Mouse (Mus musculus): ENCODE data around the gene Prrt1. TPM values are rescaled to one million over a fixed set of nuclear protein-coding genes. Genes with fewer than 3 reads are reported as not detected.

Gene Prrt1
- total and polyA plus RNA-seq, 2 experiments from 2014 or later: 7.3 to 8.1 TPM

DNA sequence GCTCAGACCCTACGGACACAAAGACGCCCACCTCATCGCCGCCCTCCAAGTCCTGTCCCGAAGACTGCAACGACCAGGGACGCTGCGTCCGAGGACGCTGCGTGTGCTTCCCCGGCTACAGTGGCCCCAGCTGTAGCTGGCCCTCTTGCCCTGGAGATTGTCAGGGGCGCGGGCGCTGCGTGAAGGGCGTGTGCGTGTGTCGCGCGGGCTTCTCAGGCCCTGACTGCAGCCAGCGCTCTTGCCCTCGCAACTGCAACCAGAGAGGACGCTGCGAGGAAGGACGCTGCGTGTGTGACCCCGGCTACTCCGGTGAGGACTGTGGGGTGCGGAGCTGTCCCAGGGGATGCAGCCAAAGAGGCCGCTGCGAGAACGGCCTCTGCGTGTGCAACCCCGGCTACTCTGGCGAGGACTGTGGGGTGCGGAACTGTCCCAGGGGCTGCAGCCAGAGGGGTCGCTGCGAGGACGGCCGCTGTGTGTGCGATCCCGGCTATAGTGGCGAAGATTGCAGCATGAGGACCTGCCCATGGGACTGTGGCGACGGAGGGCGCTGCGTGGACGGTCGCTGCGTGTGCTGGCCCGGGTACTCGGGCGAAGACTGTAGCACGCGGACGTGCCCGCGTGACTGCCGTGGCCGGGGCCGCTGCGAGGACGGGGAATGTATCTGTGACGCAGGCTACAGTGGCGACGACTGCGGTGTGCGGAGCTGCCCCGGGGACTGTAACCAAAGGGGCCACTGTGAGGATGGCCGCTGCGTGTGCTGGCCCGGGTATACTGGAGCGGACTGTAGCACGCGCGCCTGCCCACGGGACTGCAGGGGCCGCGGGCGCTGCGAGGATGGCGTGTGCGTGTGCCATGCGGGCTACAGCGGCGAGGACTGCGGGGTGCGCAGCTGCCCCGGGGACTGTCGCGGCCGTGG is 42.1 kb downstream of the Prrt1 start:
- DNase-seq (ENCODE audit: low spot score) (peak; percentile 13), ATAC-seq (peak; percentile 52; the same call in 1 of the 2 replicates)
- peak overlapping the region; percentile 33 for H3K4me3 ChIP-seq (ENCODE audit: low read length)
- H3K36me3 ChIP-seq (ENCODE audit: insufficient read depth, low read length): no peaks in the 10 kb centered on the region
- peak overlapping the region; percentile 37; the same call in 1 of the 2 replicates for H3K9ac ChIP-seq (replicated peaks; ENCODE audit: low read length)
- WGBS: 8% methylated on average over 90 of the region's 93 CpGs
- peaks cover 8% of the 10 kb centered on the region; the same call in 1 of the 2 replicates for H3K4me1 ChIP-seq (ENCODE audit: insufficient read depth, low read length)
- peaks cover 31% of the 10 kb centered on the region for H3K27me3 ChIP-seq (ENCODE audit: insufficient read depth, low read length)
- H3K9me3 ChIP-seq (ENCODE audit: low read length): no peaks in the 10 kb centered on the region
- peak; percentile 33; the same call in 1 of the 2 replicates for TF ChIP-seq CTCF (IDR thresholded peaks at IDR 0.05; ENCODE audit: low read depth)
- H3K27ac ChIP-seq: no peak overlapping the region
- H3K4me2 ChIP-seq (ENCODE audit: low read depth, low read length): peak overlapping the region; percentile 52

- peaks cover 8% of the 10 kb centered on the region; the same call in 1 of the 2 replicates for H3K4me1 ChIP-seq (ENCODE audit: insufficient read depth, low read length)
- WGBS: 30% methylated on average over 49 of the region's 49 CpGs
These were observed 43.0 kb downstream of the Prrt1 start for GRCm38 (mm10) chr17:34672246-34672792.

DNA sequence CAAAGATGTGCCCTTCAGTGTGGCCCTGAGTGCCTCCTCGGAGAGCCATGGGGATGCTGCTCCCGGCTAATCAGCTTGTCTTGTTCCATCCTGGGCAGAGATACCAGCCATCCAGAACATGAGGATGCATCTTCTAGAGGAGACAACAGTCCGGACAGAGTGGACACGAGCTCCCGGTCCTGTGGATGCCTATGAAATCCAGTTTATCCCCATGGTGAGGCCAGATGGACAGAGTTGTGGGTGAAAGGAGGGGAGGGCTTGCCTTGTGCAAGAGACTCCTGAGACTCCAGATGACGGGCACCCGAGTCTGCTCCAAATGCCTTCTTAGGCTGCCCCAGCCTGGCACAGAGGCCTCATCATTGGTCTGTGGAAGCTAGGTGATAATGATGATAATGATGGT is 43.8 kb downstream of the Prrt1 start:
- Histone ChIP-seq H3K4me1 (ENCODE audit: insufficient read depth, low read length) (peaks cover 8% of the 10 kb centered on the region; the same call in 1 of the 2 replicates), H3K9ac (replicated peaks; ENCODE audit: low read length) (no peak overlapping the region), H3K4me2 (ENCODE audit: low read depth, low read length) (no peak overlapping the region), H3K9me3 (ENCODE audit: low read length) (no peaks in the 10 kb centered on the region), H3K4me3 (ENCODE audit: low read length) (no peak overlapping the region), H3K27ac (no peak overlapping the region), H3K27me3 (ENCODE audit: insufficient read depth, low read length) (peaks cover 31% of the 10 kb centered on the region), H3K36me3 (ENCODE audit: insufficient read depth, low read length) (no peaks in the 10 kb centered on the region)
- no peak for TF ChIP-seq CTCF (IDR thresholded peaks at IDR 0.05; ENCODE audit: low read depth)
- 81% methylated on average over 7 of the region's 7 CpGs for WGBS
- ATAC-seq (no peak), DNase-seq (ENCODE audit: low spot score) (no peak)

More at GRCm38 (mm10) chr17:34672246-34672792, 43.0 kb downstream of the Prrt1 start:
- H3K4me3 ChIP-seq (ENCODE audit: low read length): peak overlapping the region; percentile 33
- no peak overlapping the region for H3K27ac ChIP-seq
- no peaks in the 10 kb centered on the region for H3K36me3 ChIP-seq (ENCODE audit: insufficient read depth, low read length)
- no peaks in the 10 kb centered on the region for H3K9me3 ChIP-seq (ENCODE audit: low read length)
- ATAC-seq (0 out of 2 replicates have a peak, but pooled peaks have one; percentile 34), DNase-seq (ENCODE audit: low spot score) (no peak)
- H3K4me2 ChIP-seq (ENCODE audit: low read depth, low read length): peak overlapping the region; percentile 52
- no peak for TF ChIP-seq CTCF (IDR thresholded peaks at IDR 0.05; ENCODE audit: low read depth)
- H3K27me3 ChIP-seq (ENCODE audit: insufficient read depth, low read length): peaks cover 31% of the 10 kb centered on the region
- no peak overlapping the region for H3K9ac ChIP-seq (replicated peaks; ENCODE audit: low read length)

DNA sequence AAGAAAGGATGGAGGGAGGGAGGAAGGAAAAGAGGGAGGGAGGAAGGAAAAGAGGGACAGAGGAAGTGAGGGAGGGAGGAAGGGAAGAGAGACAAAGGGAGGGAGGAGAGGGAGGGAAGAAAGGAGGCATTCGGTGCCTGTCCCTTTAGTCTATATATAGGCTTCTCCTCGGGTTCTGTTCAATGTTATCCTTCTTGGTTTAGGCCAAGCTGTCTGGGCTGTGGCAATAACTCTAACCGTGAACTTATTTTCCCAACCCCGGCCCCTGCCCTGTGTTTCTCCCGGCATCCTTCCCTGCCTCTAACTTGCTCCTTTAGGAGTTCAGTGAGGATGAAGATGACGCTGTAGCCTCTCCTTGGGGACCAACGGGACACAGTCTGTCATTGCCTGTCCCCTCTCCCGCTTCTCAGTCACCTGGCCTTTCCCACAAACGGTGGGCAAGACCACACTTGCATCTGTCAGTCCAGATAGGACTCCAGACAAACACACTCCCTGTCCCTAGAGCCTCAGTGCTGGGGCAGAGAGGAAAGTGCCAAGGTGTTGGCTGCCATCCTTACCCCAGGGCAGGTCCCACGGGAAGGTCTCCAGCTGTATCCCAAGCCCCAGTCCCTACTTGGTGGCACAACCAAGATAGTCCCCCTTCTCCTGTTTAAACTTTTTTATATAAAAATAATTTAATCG is 45.3 kb downstream of the Prrt1 start:
- TF ChIP-seq CTCF (IDR thresholded peaks at IDR 0.05; ENCODE audit: low read depth): no peak
- Histone ChIP-seq H3K4me3 (ENCODE audit: low read length) (no peak overlapping the region), H3K27ac (no peak overlapping the region), H3K27me3 (ENCODE audit: insufficient read depth, low read length) (peaks cover 27% of the 10 kb centered on the region), H3K4me2 (ENCODE audit: low read depth, low read length) (no peak overlapping the region), H3K4me1 (ENCODE audit: insufficient read depth, low read length) (peaks cover 8% of the 10 kb centered on the region; the same call in 1 of the 2 replicates), H3K36me3 (ENCODE audit: insufficient read depth, low read length) (no peaks in the 10 kb centered on the region), H3K9me3 (ENCODE audit: low read length) (no peaks in the 10 kb centered on the region), H3K9ac (replicated peaks; ENCODE audit: low read length) (no peak overlapping the region)
- ATAC-seq (no peak), DNase-seq (ENCODE audit: low spot score) (no peak)
- 68% methylated on average over 11 of the region's 11 CpGs for WGBS

DNA sequence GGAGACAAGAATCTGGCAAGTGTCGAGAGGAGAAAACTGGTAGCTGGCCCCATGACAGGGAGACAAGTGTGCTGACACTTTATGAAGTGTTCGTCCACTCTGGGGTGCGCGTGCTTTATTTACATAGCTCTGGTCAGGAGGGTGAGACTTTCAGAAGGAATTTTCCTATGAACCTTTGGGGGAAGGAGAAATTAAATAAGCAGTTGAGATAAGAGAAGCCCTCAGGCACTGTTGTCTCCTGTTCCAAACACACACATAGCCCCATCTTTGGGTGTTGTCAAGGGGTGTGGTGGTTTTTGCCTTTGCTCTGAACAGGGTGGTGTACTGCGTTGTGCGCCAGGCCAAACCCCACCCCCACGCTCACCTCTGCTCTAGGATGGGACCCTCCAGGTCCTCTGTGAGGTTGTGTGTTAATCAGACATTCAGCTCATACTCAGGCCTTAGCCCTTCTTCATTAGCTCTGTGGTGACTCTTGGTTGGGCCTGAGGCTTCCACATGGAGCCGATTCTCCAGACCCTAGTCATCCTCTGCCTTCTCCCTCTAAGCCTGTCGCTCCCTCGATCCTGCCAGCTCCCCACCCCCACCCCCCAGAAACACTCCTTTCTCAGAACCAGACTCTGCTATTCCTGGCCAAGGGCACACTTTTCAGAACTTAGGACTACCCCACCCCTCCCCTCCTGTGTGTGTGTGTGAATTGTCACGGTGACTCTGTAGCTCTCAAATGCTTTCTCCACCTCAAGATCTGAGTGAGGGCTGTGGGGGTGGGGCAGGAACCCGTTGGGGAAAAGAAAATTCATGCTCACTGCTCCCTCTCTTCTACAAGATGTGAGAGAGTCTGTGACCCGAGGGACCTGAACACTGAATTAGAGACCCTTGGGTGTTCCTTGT is 46.1 kb downstream of the Prrt1 start:
- Histone ChIP-seq H3K27ac (no peak overlapping the region), H3K9ac (replicated peaks; ENCODE audit: low read length) (no peak overlapping the region), H3K4me3 (ENCODE audit: low read length) (no peak overlapping the region), H3K4me1 (ENCODE audit: insufficient read depth, low read length) (peaks cover 8% of the 10 kb centered on the region; the same call in 1 of the 2 replicates), H3K9me3 (ENCODE audit: low read length) (no peaks in the 10 kb centered on the region), H3K4me2 (ENCODE audit: low read depth, low read length) (no peak overlapping the region), H3K27me3 (ENCODE audit: insufficient read depth, low read length) (peaks cover 24% of the 10 kb centered on the region), H3K36me3 (ENCODE audit: insufficient read depth, low read length) (no peaks in the 10 kb centered on the region)
- 74% methylated on average over 13 of the region's 13 CpGs for WGBS
- no peak for ATAC-seq
- TF ChIP-seq CTCF (IDR thresholded peaks at IDR 0.05; ENCODE audit: low read depth): no peak
- no peak for DNase-seq (ENCODE audit: low spot score)

DNA sequence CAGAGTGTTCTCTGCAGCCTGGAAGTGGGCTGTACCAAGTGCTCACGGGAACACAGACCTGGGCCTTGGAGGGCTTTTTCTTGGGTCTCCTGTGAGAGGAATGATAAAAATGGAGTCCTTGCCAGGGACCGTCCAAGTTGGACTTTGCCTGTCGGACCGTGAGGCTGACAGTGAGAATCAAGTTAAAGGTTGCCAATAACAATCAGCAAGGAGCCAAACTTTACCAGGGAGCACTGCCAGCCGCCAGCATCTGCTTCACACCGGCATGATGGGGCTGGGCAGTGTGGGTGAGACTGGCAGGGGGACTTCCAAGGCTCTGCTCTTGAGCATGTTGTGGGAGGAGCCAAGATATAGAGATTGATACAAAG is 46.7 kb downstream of the Prrt1 start:
- H3K4me1 ChIP-seq (ENCODE audit: insufficient read depth, low read length): peaks cover 8% of the 10 kb centered on the region; the same call in 1 of the 2 replicates
- TF ChIP-seq CTCF (IDR thresholded peaks at IDR 0.05; ENCODE audit: low read depth): no peak
- H3K36me3 ChIP-seq (ENCODE audit: insufficient read depth, low read length): no peaks in the 10 kb centered on the region
- H3K27ac ChIP-seq: no peak overlapping the region
- H3K9me3 ChIP-seq (ENCODE audit: low read length): no peaks in the 10 kb centered on the region
- peaks cover 18% of the 10 kb centered on the region for H3K27me3 ChIP-seq (ENCODE audit: insufficient read depth, low read length)
- no peak for ATAC-seq
- no peak overlapping the region for H3K4me2 ChIP-seq (ENCODE audit: low read depth, low read length)
- no peak overlapping the region for H3K4me3 ChIP-seq (ENCODE audit: low read length)
- WGBS: 56% methylated on average over 6 of the region's 6 CpGs
- no peak for DNase-seq (ENCODE audit: low spot score)
- H3K9ac ChIP-seq (replicated peaks; ENCODE audit: low read length): no peak overlapping the region

Data from hindbrain, postnatal 0 days (tissue).